Mouse (Mus musculus): ENCODE measurements at regions not wholly inside any gene's neighbourhood (a gene's known extent, or its start where the extent isn't known, plus 50 kb on each side); places are given as distances from the start of the nearest gene placed in this dataset.
"Not testable (repeated sequence)": the region's sequence is repeated elsewhere in the genome, so short reads cannot be mapped to it uniquely, and the experiment has no call there.

GRCm38 (mm10) chr13:68298862-68299261 is 283.1 kb downstream of the Mtrr start:
- in situ Hi-C loops (cut with MboI, MseI), result not testable (repeated sequence)

DNA sequence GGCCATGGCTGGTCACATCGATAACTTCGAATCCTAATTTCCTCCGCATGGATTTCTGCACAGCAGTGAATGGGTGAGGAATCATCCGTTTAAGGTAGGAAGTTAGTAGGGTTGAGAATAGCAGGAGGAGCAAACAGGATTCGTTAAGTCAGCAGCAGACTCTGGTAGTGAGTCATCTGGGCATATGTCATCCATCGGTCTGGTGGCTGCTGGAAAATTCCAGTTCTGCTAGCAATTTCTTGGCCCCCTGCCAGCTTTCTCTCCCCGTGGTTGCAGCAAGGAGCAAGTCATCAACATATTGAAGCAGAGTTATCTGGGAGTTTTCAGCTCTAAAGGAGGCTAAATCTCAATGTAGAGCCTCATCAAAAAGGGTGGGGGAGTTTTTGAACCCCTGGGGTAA is 323.7 kb downstream of the Mtrr start:
- in situ Hi-C loops (cut with MboI, MseI), result loop anchor here (5.0 kb wide), 1 partner anchor 141 kb away; no protein-coding TSS in a partner anchor

Measured in T-helper 1 cell (primary cell).